Comparison of ENCODE assay signal across 12 mouse cellular contexts in the genomic region with DNA sequence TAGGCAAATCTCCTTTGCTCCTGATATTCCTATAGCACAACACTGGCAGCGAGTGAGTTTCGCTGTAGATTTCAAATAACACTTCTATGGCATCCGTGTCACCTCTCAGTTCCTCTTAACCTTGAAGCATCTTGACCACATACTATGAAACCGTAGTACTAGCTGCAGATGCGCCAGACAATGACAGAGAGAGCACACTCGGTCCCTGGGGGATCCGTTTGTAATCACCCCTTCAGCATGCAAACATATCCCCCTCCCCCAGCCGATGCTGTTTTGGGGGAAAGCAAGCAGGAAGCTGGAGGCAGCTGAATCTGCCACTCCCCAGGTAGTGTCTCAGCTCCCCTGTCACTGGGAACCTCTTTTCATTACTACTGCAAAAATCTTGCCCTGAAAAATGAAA. TPM values are rescaled to one million over a fixed set of nuclear protein-coding genes. Genes with fewer than 3 reads are reported as not detected.
DNase-seq lines count a peak whose midpoint lies in the region; ATAC-seq lines count a peak whose summit lies in the region.
"Had no signal": no experiment of that assay in that cellular context is flagged by ENCODE, and none has a peak within 500 bp of the region (broad histone marks: within the 10 kb centered on the region; RNA-seq: fewer than 3 reads in every experiment).

No protein-coding gene starts in this region.

- H3K27me3 ChIP-seq in forebrain, embryonic 14.5 days (replicated peaks; ENCODE audit: control insufficient read depth, insufficient read depth, low read length) = no peaks in the 10 kb centered on the region
- H3K27me3 ChIP-seq in midbrain, embryonic 14.5 days (ENCODE audit: control insufficient read depth, insufficient read depth, low read length) = no peaks in the 10 kb centered on the region
- H3K27me3 ChIP-seq: liver, embryonic 15.5 days had no signal

- no peak for ATAC-seq in cerebellum, adult (ENCODE audit: insufficient number of reproducible peaks, low FRiP score, low TSS enrichment)
- no peak for ATAC-seq in forebrain, embryonic 14.5 days
- ATAC-seq in midbrain, embryonic 14.5 days (ENCODE audit: low FRiP score, low TSS enrichment) = no peak
- ATAC-seq: inflammation-experienced regulatory T-cells, adult 6 months had no signal

- peak overlapping the region; percentile 34 for H3K27ac ChIP-seq in forebrain, embryonic 14.5 days (ENCODE audit: low read depth, low read length)
- H3K27ac ChIP-seq in midbrain, embryonic 14.5 days (replicated peaks; ENCODE audit: low read depth, low read length) = peak overlapping the region; percentile 93
- H3K27ac ChIP-seq: liver, embryonic 15.5 days had no signal

- H3K9ac ChIP-seq in forebrain, embryonic 14.5 days (ENCODE audit: low read length) = peak overlapping the region; percentile 76
- H3K9ac ChIP-seq in midbrain, embryonic 14.5 days (replicated peaks; ENCODE audit: low read length) = peak overlapping the region; percentile 89
- H3K9ac ChIP-seq: liver, embryonic 15.5 days had no signal

- H3K36me3 ChIP-seq in forebrain, embryonic 14.5 days (ENCODE audit: control insufficient read depth, insufficient read depth, low read length) = peaks cover 10% of the 10 kb centered on the region
- H3K36me3 ChIP-seq in midbrain, embryonic 14.5 days (ENCODE audit: control insufficient read depth, insufficient read depth, low read length) = peaks cover 8% of the 10 kb centered on the region; the same call in 1 of the 2 replicates
- H3K36me3 ChIP-seq: liver, embryonic 15.5 days had no signal

- DNase-seq in cerebellum, adult 11 months = peak; percentile 45
- DNase-seq in MN1 (ENCODE audit: low spot score) = peak; percentile 20
- peak; percentile 10 for DNase-seq in forebrain, embryonic 14.5 days (ENCODE audit: low spot score)
- peak; percentile 72 for DNase-seq in midbrain, embryonic 14.5 days
- DNase-seq in kidney, adult 9 months = no peak
- no peak for DNase-seq in thymus, postnatal 4 days
- no peak for DNase-seq in gastrocnemius, adult 18-20 months (ENCODE audit: low spot score)
- DNase-seq: layer of hippocampus, adult 9-11 months; thymus, postnatal 25 days had no signal

- H3K9me3 ChIP-seq in forebrain, embryonic 14.5 days (replicated peaks; ENCODE audit: control insufficient read depth, low read length) = no peaks in the 10 kb centered on the region
- no peaks in the 10 kb centered on the region for H3K9me3 ChIP-seq in midbrain, embryonic 14.5 days (ENCODE audit: control insufficient read depth, low read length)
- H3K9me3 ChIP-seq: liver, embryonic 15.5 days had no signal

- H3K4me1 ChIP-seq in forebrain, embryonic 14.5 days (ENCODE audit: control insufficient read depth, insufficient read depth, low read length) = 0 out of 2 replicates have a peak, but pooled peaks cover 7% of the 10 kb centered on the region
- peaks cover 20% of the 10 kb centered on the region for H3K4me1 ChIP-seq in midbrain, embryonic 14.5 days (ENCODE audit: control insufficient read depth, insufficient read depth, low read length)
- H3K4me1 ChIP-seq: liver, embryonic 15.5 days had no signal

- H3K4me2 ChIP-seq in forebrain, embryonic 14.5 days (ENCODE audit: low read length) = peak overlapping the region; percentile 60
- H3K4me2 ChIP-seq in midbrain, embryonic 14.5 days (ENCODE audit: low read length) = peak overlapping the region; percentile 77
- H3K4me2 ChIP-seq: liver, embryonic 15.5 days had no signal

- peak overlapping the region; percentile 52 for H3K4me3 ChIP-seq in forebrain, embryonic 14.5 days (ENCODE audit: low read depth, low read length)
- peak overlapping the region; percentile 53 for H3K4me3 ChIP-seq in midbrain, embryonic 14.5 days (replicated peaks; ENCODE audit: low read depth, low read length)
- H3K4me3 ChIP-seq: liver, embryonic 15.5 days had no signal

- 54% methylated on average over 8 of the region's 8 CpGs for WGBS in forebrain, embryonic 14.5 days
- 28% methylated on average over 8 of the region's 8 CpGs for WGBS in midbrain, embryonic 14.5 days

RNA-seq across cellular contexts. Expression of a gene that starts 2.3 kb away (rescaled TPM):
- polyA plus RNA-seq in forebrain, embryonic 14.5 days (2014; fragmentation: Nextera tagmentation; extraction: Ambion mirVana) = 61.3 and 85.6 TPM in 2 replicates
- polyA plus RNA-seq in midbrain, embryonic 14.5 days (2014; fragmentation: Nextera tagmentation; extraction: Ambion mirVana) = 119 and 132 TPM in 2 replicates
- total RNA-seq in gastrocnemius, adult 18-20 months (2021) = 1 to 10 TPM in 1 of 2 experiments, under 1 TPM in 1; 0.39 to 1.6 TPM
- polyA plus RNA-seq: inflammation-experienced regulatory T-cells, adult 6 months had no signal

Comparison
In these comparisons a context has a peak if more than half of its experiments do, and no peak if none do; other contexts are left out.
1. DNase-seq: peak in cerebellum, adult 11 months (single experiment), MN1 (single experiment), forebrain, embryonic 14.5 days (single experiment) and midbrain, embryonic 14.5 days (single experiment); none in kidney, adult 9 months (single experiment), thymus, postnatal 4 days (single experiment) and gastrocnemius, adult 18-20 months (single experiment).